Mouse (Mus musculus): ENCODE data around the gene Cpb1.
A peak's percentile ranks its signal among the peaks of the same experiment; 100 is the strongest.

Gene Cpb1

GRCm38 (mm10) chr3:20275633-20276032 is at the start of gene Cpb1:
Gene Cpb1 (minus strand): TSS chr3:20275733.
- DNase-seq = no peak

GRCm38 (mm10) chr3:20317233-20317632 is 41.7 kb upstream of the Cpb1 start:
- DNase-seq = no peak

- DNase-seq = no peak
Observed at GRCm38 (mm10) chr3:20309142-20309541, 33.6 kb upstream of the Cpb1 start.

- DNase-seq = no peak
Observed at GRCm38 (mm10) chr3:20307256-20307655, 31.7 kb upstream of the Cpb1 start.

GRCm38 (mm10) chr3:20304758-20305352 is 29.3 kb upstream of the Cpb1 start:
- DNase-seq = peak; percentile 6 to 29

- no peak for DNase-seq
Observed at GRCm38 (mm10) chr3:20295546-20295945, 20.0 kb upstream of the Cpb1 start.

- DNase-seq = no peak
Observed at GRCm38 (mm10) chr3:20294542-20295348, 19.2 kb upstream of the Cpb1 start.

GRCm38 (mm10) chr3:20291370-20291769 is 15.8 kb upstream of the Cpb1 start:
- DNase-seq = no peak

- no peak for DNase-seq
Observed at GRCm38 (mm10) chr3:20288761-20289160, 13.2 kb upstream of the Cpb1 start.

GRCm38 (mm10) chr3:20281796-20282195 is 6.3 kb upstream of the Cpb1 start:
- no peak for DNase-seq

GRCm38 (mm10) chr3:20254566-20255479 is 20.7 kb downstream of the Cpb1 start:
- no peak for DNase-seq

GRCm38 (mm10) chr3:20243913-20244312 is 31.6 kb downstream of the Cpb1 start:
- DNase-seq = no peak

- no peak for DNase-seq
Observed at GRCm38 (mm10) chr3:20242050-20242449, 33.5 kb downstream of the Cpb1 start, which contains the start of gene Cpa3. Gene Cpa3 (minus strand): TSS chr3:20242181.

GRCm38 (mm10) chr3:20239741-20240140 is 35.8 kb downstream of the Cpb1 start:
- no peak for DNase-seq

GRCm38 (mm10) chr3:20236965-20237364 is 38.6 kb downstream of the Cpb1 start:
- DNase-seq = no peak

- no peak for DNase-seq
Observed at GRCm38 (mm10) chr3:20229027-20229426, 46.5 kb downstream of the Cpb1 start.

GRCm38 (mm10) chr3:20225429-20225828 is 50.1 kb downstream of the Cpb1 start:
- no peak for DNase-seq

- no peak for DNase-seq
Observed at GRCm38 (mm10) chr3:20222926-20223698, 52.4 kb downstream of the Cpb1 start.

- no peak for DNase-seq
Observed at GRCm38 (mm10) chr3:20222136-20222535, 53.4 kb downstream of the Cpb1 start.

- DNase-seq = peak; percentile 41 to 52
Observed at GRCm38 (mm10) chr3:20198869-20199268, 76.7 kb downstream of the Cpb1 start.

Data from thymus, postnatal 36 days (tissue).